ENCODE assay signal across 8 mouse cellular contexts in genomic region chr17:35701203-35701977, GRCm38 (mm10). TPM values are rescaled to one million over a fixed set of nuclear protein-coding genes. Genes with fewer than 3 reads are reported as not detected.
DNase-seq lines count a peak whose midpoint lies in the region; ATAC-seq and TF ChIP-seq lines count a peak whose summit lies in the region.

No protein-coding gene starts in this region.

- no peak for DNase-seq in ES-E14 (ENCODE audit: low read depth, low spot score)
- DNase-seq in forebrain, embryonic 11.5 days (ENCODE audit: low spot score): no peak
- DNase-seq in induced T-regulatory cell, adult 2 months (ENCODE audit: low read depth): peak; percentile 45
- DNase-seq in frontal cortex, postnatal 10 days (ENCODE audit: low spot score in 2 of 2): no peak
- no peak for DNase-seq in spleen, postnatal 10 days (ENCODE audit: low spot score in 2 of 2)
- no peak for DNase-seq in ovary, adult 18-20 months (ENCODE audit: low spot score)

- no peaks in the 10 kb centered on the region for H3K36me3 ChIP-seq in C2C12 (ENCODE audit: control insufficient read depth, insufficient read depth)
- H3K36me3 ChIP-seq in ES-E14 (ENCODE audit: control insufficient read depth, insufficient read depth, low read length, poor library complexity, severe bottlenecking): no peaks in the 10 kb centered on the region
- peaks cover 5% of the 10 kb centered on the region; the same call in 1 of the 2 replicates for H3K36me3 ChIP-seq in forebrain, embryonic 11.5 days (ENCODE audit: control insufficient read depth, insufficient read depth, low read length)
- H3K36me3 ChIP-seq in midbrain, embryonic 13.5 days: no peaks in the 10 kb centered on the region

- in situ Hi-C loops in ES-E14 (cut with MboI; ENCODE audit: low sequenced_read_pairs in 2 of 2, unreplicated experiment in 2 of 2): no loop called here

- H3K4me1 ChIP-seq in ES-E14 (ENCODE audit: control insufficient read depth in 2 of 2, insufficient read depth in 2 of 2, low read length in 2 of 2, poor library complexity in 1 of 2): peaks cover 5 to 33% of the 10 kb centered on the region in 2 experiments; a peak in 3 of 4 replicates
- H3K4me1 ChIP-seq in forebrain, embryonic 11.5 days (replicated peaks; ENCODE audit: control insufficient read depth, insufficient read depth, low read length): peaks cover 29% of the 10 kb centered on the region
- peaks cover 74% of the 10 kb centered on the region for H3K4me1 ChIP-seq in midbrain, embryonic 13.5 days (replicated peaks)

- ATAC-seq in forebrain, embryonic 11.5 days (replicated peaks; ENCODE audit: low FRiP score): no peak
- no peak for ATAC-seq in midbrain, embryonic 13.5 days

- no peak overlapping the region for H3K27ac ChIP-seq in ES-E14 (ENCODE audit: insufficient read depth, low read depth, low read length, poor library complexity, severe bottlenecking)
- H3K27ac ChIP-seq in forebrain, embryonic 11.5 days (ENCODE audit: low read depth, low read length): peak overlapping the region; percentile 95
- H3K27ac ChIP-seq in midbrain, embryonic 13.5 days: peak overlapping the region; percentile 99

- peaks cover 12% of the 10 kb centered on the region for H3K79me3 ChIP-seq in C2C12 (ENCODE audit: low read depth)

- H3K4me2 ChIP-seq in forebrain, embryonic 11.5 days (ENCODE audit: low read depth, low read length, severe bottlenecking): peak overlapping the region; percentile 65
- peak overlapping the region; percentile 90 for H3K4me2 ChIP-seq in midbrain, embryonic 13.5 days (replicated peaks)

- 0% methylated on average over 16 of the region's 16 CpGs for WGBS in forebrain, embryonic 11.5 days
- WGBS in midbrain, embryonic 13.5 days: under 1% methylated on average over 16 of the region's 16 CpGs

- no peaks in the 10 kb centered on the region for H3K9me3 ChIP-seq in ES-E14 (ENCODE audit: control insufficient read depth, insufficient read depth, low read depth, low read length)
- H3K9me3 ChIP-seq in forebrain, embryonic 11.5 days (ENCODE audit: control insufficient read depth, low read length): no peaks in the 10 kb centered on the region
- no peaks in the 10 kb centered on the region for H3K9me3 ChIP-seq in midbrain, embryonic 13.5 days

- H3K27me3 ChIP-seq in C2C12 (ENCODE audit: control insufficient read depth, insufficient read depth, insufficient read length): no peaks in the 10 kb centered on the region
- H3K27me3 ChIP-seq in forebrain, embryonic 11.5 days (ENCODE audit: control insufficient read depth, insufficient read depth, low read length): no peaks in the 10 kb centered on the region
- no peaks in the 10 kb centered on the region for H3K27me3 ChIP-seq in midbrain, embryonic 13.5 days

- no peak overlapping the region; the same call in 1 of the 2 replicates for H3K9ac ChIP-seq in ES-E14 (ENCODE audit: insufficient read depth, low read depth, low read length, poor library complexity, severe bottlenecking)
- H3K9ac ChIP-seq in forebrain, embryonic 11.5 days (ENCODE audit: low read length): peak overlapping the region; percentile 96
- peak overlapping the region; percentile 98 for H3K9ac ChIP-seq in midbrain, embryonic 13.5 days (replicated peaks)

- TF ChIP-seq CTCF in C2C12 (IDR thresholded peaks at IDR 0.05; ENCODE audit: control insufficient read depth, insufficient read depth, insufficient read length): no peak

- peak overlapping the region; percentile 46 for H3K4me3 ChIP-seq in C2C12 (ENCODE audit: insufficient read depth, poor library complexity, severe bottlenecking)
- peak overlapping the region; percentile 67 to 81 for H3K4me3 ChIP-seq in ES-E14 (ENCODE audit: insufficient read depth in 1 of 2, low read depth in 1 of 2, low read length in 2 of 2, poor library complexity in 1 of 2, severe bottlenecking in 1 of 2)
- H3K4me3 ChIP-seq in forebrain, embryonic 11.5 days (ENCODE audit: low read depth, low read length): peak overlapping the region; percentile 83
- H3K4me3 ChIP-seq in midbrain, embryonic 13.5 days (replicated peaks): peak overlapping the region; percentile 85

- H3K79me2 ChIP-seq in C2C12 (ENCODE audit: control insufficient read depth, insufficient read depth): peaks cover 28% of the 10 kb centered on the region

- H3ac ChIP-seq in C2C12 (ENCODE audit: control insufficient read depth, insufficient read length, low read depth): peak overlapping the region; percentile 80

TF ChIP-seq in C2C12, 6 proteins besides CTCF, POLR2A, EP300 and RAD21:
- TF ChIP-seq MAX (IDR thresholded peaks at IDR 0.05): no peak
- no peak for TF ChIP-seq MYOG (IDR thresholded peaks at IDR 0.05; ENCODE audit: control insufficient read depth, extremely low read depth, insufficient read length)
- no peak for TF ChIP-seq USF1 (IDR thresholded peaks at IDR 0.05; ENCODE audit: low read depth)

TF ChIP-seq in ES-E14, 5 proteins besides CTCF, POLR2A, EP300 and RAD21:
- no peak for TF ChIP-seq ZNF384 (IDR thresholded peaks at IDR 0.05; ENCODE audit: low read depth, low read length)
- TF ChIP-seq HCFC1 (IDR thresholded peaks at IDR 0.05; ENCODE audit: borderline replicate concordance, insufficient read depth, low read length): no peak
- no peak for TF ChIP-seq ZC3H11A (IDR thresholded peaks at IDR 0.05; ENCODE audit: borderline replicate concordance, low read depth, low read length)
- no peak for TF ChIP-seq MAFK (IDR thresholded peaks at IDR 0.05; ENCODE audit: insufficient read depth, low read depth, low read length)
- TF ChIP-seq CHD2 (IDR thresholded peaks at IDR 0.05; ENCODE audit: low read depth, low read length): no peak

RNA-seq across cellular contexts. Expression of gene Ddr1, which starts 3.0 kb away (rescaled TPM):
- 56.6 TPM for polyA plus RNA-seq in C2C12 (2012; fragmentation: generic; extraction: Trizol)
- 46.0 and 78.8 TPM in 2 replicates for total RNA-seq in ES-E14 (2012; rRNA removed)
- 130 and 144 TPM in 2 replicates for polyA plus RNA-seq in forebrain, embryonic 11.5 days (2014; fragmentation: Nextera tagmentation; extraction: Ambion mirVana)
- polyA plus RNA-seq in midbrain, embryonic 13.5 days (2015; fragmentation: Nextera tagmentation; extraction: Ambion mirVana): 163 and 187 TPM in 2 replicates

RNA-seq across cellular contexts. Expression of gene Gtf2h4, which starts 27.9 kb away (rescaled TPM):
- 40.6 TPM for polyA plus RNA-seq in C2C12 (2012; fragmentation: generic; extraction: Trizol)
- 75.3 and 83.0 TPM in 2 replicates for total RNA-seq in ES-E14 (2012; rRNA removed)
- 41.2 and 47.4 TPM in 2 replicates for polyA plus RNA-seq in forebrain, embryonic 11.5 days (2014; fragmentation: Nextera tagmentation; extraction: Ambion mirVana)
- 31.5 and 32.0 TPM in 2 replicates for polyA plus RNA-seq in midbrain, embryonic 13.5 days (2015; fragmentation: Nextera tagmentation; extraction: Ambion mirVana)

RNA-seq across cellular contexts. Expression of gene Vars2, which starts 34.0 kb away (rescaled TPM):
- polyA plus RNA-seq in C2C12 (2012; fragmentation: generic; extraction: Trizol): 12.6 TPM
- total RNA-seq in ES-E14 (2012; rRNA removed): 58.5 and 90.3 TPM in 2 replicates
- 16.2 and 19.5 TPM in 2 replicates for polyA plus RNA-seq in forebrain, embryonic 11.5 days (2014; fragmentation: Nextera tagmentation; extraction: Ambion mirVana)
- polyA plus RNA-seq in midbrain, embryonic 13.5 days (2015; fragmentation: Nextera tagmentation; extraction: Ambion mirVana): 13.0 and 15.1 TPM in 2 replicates

RNA-seq across cellular contexts. Expression of gene Mucl3, which starts 57.9 kb away (rescaled TPM):
- 0.05 TPM for polyA plus RNA-seq in C2C12 (2012; fragmentation: generic; extraction: Trizol)
- 0.85 and 1.1 TPM in 2 replicates for total RNA-seq in ES-E14 (2012; rRNA removed)
- polyA plus RNA-seq in forebrain, embryonic 11.5 days (2014; fragmentation: Nextera tagmentation; extraction: Ambion mirVana): 0.07 and 0.13 TPM in 2 replicates
- polyA plus RNA-seq in midbrain, embryonic 13.5 days (2015; fragmentation: Nextera tagmentation; extraction: Ambion mirVana): not detected in 2 replicates
